Mouse (Mus musculus): ENCODE data around the gene Atrn.

- TF ChIP-seq CTCF (IDR thresholded peaks at IDR 0.05; ENCODE audit: extremely low read depth, insufficient read depth, insufficient read length, insufficient replicate concordance) (no peak), POLR2A (IDR thresholded peaks at IDR 0.05; ENCODE audit: low read depth, low read length) (no peak)
Observed at GRCm38 (mm10) chr2:130974928-130975327, 68.6 kb downstream of the Atrn start.
